Mouse (Mus musculus): Measurements from ENCODE around the gene Trp53bp2. TPM values are rescaled to one million over a fixed set of nuclear protein-coding genes. Genes with fewer than 3 reads are reported as not detected.

The Trp53bp2 gene
- polyA plus RNA-seq, 1 experiment from 2014 or later, result 4.1 TPM

GRCm38 (mm10) chr1:182444116-182444515 is 35.1 kb downstream of the Trp53bp2 start:
- Histone ChIP-seq H3K4me3 (ENCODE audit: low read depth, low read length) (no peak overlapping the region), H3K36me3 (replicated peaks; ENCODE audit: insufficient read depth, low read length) (peaks cover 47% of the 10 kb centered on the region), H3K9me3 (ENCODE audit: low read length) (no peaks in the 10 kb centered on the region), H3K27me3 (ENCODE audit: insufficient read depth, low read length) (no peaks in the 10 kb centered on the region), H3K4me1 (ENCODE audit: insufficient read depth) (no peaks in the 10 kb centered on the region), H3K4me2 (ENCODE audit: low read depth, low read length) (no peak overlapping the region), H3K27ac (ENCODE audit: low read depth) (no peak overlapping the region), H3K9ac (replicated peaks) (no peak overlapping the region)
- ATAC-seq, result no peak
- 83% methylated on average over 2 of the region's 2 CpGs for WGBS (ENCODE audit: insufficient replicate concordance)
- no peak for TF ChIP-seq CTCF (IDR thresholded peaks at IDR 0.05; ENCODE audit: low read depth)
- TF ChIP-seq EP300 (IDR thresholded peaks at IDR 0.05; ENCODE audit: low read depth), result no peak
- DNase-seq, result no peak

DNA sequence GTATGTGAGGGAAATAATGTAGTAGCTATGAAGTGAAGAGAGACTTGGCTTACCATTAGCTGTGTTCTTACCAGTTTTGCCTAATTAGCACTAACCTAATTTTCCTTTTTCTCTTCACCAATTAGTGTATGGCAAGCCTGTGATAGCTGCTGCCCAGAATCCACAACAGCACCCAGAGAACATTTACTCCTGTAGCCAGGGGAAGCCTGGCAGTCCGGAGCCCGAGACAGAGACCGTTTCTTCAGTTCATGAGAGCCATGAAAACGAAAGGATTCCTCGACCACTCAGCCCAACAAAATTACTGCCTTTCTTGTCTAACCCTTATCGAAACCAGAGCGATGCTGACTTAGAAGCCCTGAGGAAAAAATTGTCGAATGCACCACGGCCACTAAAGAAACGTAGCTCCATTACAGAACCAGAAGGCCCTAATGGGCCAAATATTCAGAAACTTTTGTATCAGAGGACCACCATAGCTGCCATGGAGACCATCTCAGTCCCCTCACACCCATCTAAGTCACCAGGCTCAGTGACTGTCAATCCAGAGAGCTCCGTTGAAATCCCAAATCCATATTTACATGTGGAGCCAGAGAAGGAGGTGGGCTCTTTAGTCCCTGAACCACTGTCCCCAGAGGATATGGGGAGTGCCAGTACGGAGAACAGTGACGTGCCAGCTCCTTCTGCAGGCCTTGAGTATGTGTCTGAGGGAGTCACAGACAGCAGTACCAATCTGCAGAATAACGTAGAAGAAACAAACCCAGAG is 39.5 kb downstream of the Trp53bp2 start:
- no peaks in the 10 kb centered on the region for H3K27me3 ChIP-seq (ENCODE audit: insufficient read depth, low read length)
- no peaks in the 10 kb centered on the region for H3K4me1 ChIP-seq (ENCODE audit: insufficient read depth)
- TF ChIP-seq EP300 (IDR thresholded peaks at IDR 0.05; ENCODE audit: low read depth) (no peak), CTCF (IDR thresholded peaks at IDR 0.05; ENCODE audit: low read depth) (no peak)

GRCm38 (mm10) chr1:182452473-182452872 is 43.5 kb downstream of the Trp53bp2 start:
- DNase-seq (no peak), ATAC-seq (no peak)
- H3K27me3 ChIP-seq (ENCODE audit: insufficient read depth, low read length), result no peaks in the 10 kb centered on the region
- no peak overlapping the region for H3K4me2 ChIP-seq (ENCODE audit: low read depth, low read length)
- TF ChIP-seq CTCF (IDR thresholded peaks at IDR 0.05; ENCODE audit: low read depth) (no peak), EP300 (IDR thresholded peaks at IDR 0.05; ENCODE audit: low read depth) (no peak)
- peaks cover 35% of the 10 kb centered on the region for H3K36me3 ChIP-seq (replicated peaks; ENCODE audit: insufficient read depth, low read length)
- no peaks in the 10 kb centered on the region for H3K4me1 ChIP-seq (ENCODE audit: insufficient read depth)
- H3K9ac ChIP-seq (replicated peaks), result no peak overlapping the region
- WGBS (ENCODE audit: insufficient replicate concordance), result 78% methylated on average over 4 of the region's 4 CpGs
- H3K4me3 ChIP-seq (ENCODE audit: low read depth, low read length), result no peak overlapping the region
- H3K9me3 ChIP-seq (ENCODE audit: low read length), result no peaks in the 10 kb centered on the region
- H3K27ac ChIP-seq (ENCODE audit: low read depth), result no peak overlapping the region

More for the DNA sequence above, 39.5 kb downstream of the Trp53bp2 start:
- ATAC-seq, result no peak
- no peak overlapping the region for H3K4me3 ChIP-seq (ENCODE audit: low read depth, low read length)
- H3K9me3 ChIP-seq (ENCODE audit: low read length), result no peaks in the 10 kb centered on the region
- peaks cover 44% of the 10 kb centered on the region for H3K36me3 ChIP-seq (replicated peaks; ENCODE audit: insufficient read depth, low read length)
- DNase-seq, result no peak
- H3K27ac ChIP-seq (ENCODE audit: low read depth), result no peak overlapping the region
- 86% methylated on average over 14 of the region's 14 CpGs for WGBS (ENCODE audit: insufficient replicate concordance)
- H3K4me2 ChIP-seq (ENCODE audit: low read depth, low read length), result no peak overlapping the region
- H3K9ac ChIP-seq (replicated peaks), result no peak overlapping the region

- no peak for TF ChIP-seq CTCF (IDR thresholded peaks at IDR 0.05; ENCODE audit: low read depth)
- TF ChIP-seq EP300 (IDR thresholded peaks at IDR 0.05; ENCODE audit: low read depth), result no peak
- 78% methylated on average over 2 of the region's 2 CpGs for WGBS (ENCODE audit: insufficient replicate concordance)
- no peak for ATAC-seq
- H3K27me3 ChIP-seq (ENCODE audit: insufficient read depth, low read length), result no peaks in the 10 kb centered on the region
- peaks cover 28% of the 10 kb centered on the region for H3K36me3 ChIP-seq (replicated peaks; ENCODE audit: insufficient read depth, low read length)
- no peaks in the 10 kb centered on the region; the same call in 1 of the 2 replicates for H3K4me1 ChIP-seq (ENCODE audit: insufficient read depth)
- DNase-seq, result no peak
- H3K4me3 ChIP-seq (ENCODE audit: low read depth, low read length), result no peak overlapping the region
- no peaks in the 10 kb centered on the region for H3K9me3 ChIP-seq (ENCODE audit: low read length)
- no peak overlapping the region for H3K4me2 ChIP-seq (ENCODE audit: low read depth, low read length)
- H3K9ac ChIP-seq (replicated peaks), result no peak overlapping the region
- no peak overlapping the region for H3K27ac ChIP-seq (ENCODE audit: low read depth)
Measured at GRCm38 (mm10) chr1:182455080-182455479, 46.1 kb downstream of the Trp53bp2 start.

DNA sequence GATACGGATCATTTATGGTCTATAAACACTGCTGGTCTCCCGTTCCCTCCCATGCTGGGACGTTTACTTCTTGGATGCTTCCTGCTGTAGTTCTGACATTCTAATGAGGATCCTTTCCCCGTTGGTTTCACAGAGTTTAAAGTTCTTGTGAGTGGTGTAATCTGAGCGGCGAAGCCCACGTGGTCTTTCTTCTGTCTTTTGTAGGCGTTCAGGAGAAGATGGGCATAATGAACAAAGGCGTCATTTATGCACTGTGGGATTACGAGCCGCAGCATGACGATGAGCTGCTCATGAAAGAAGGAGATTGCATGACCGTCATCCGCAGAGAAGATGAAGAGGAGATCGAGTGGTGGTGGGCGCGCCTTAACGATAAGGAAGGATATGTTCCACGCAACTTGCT is 49.6 kb downstream of the Trp53bp2 start:
- Histone ChIP-seq H3K4me2 (ENCODE audit: low read depth, low read length) (no peak overlapping the region), H3K9me3 (ENCODE audit: low read length) (no peaks in the 10 kb centered on the region), H3K4me3 (ENCODE audit: low read depth, low read length) (no peak overlapping the region), H3K27me3 (ENCODE audit: insufficient read depth, low read length) (no peaks in the 10 kb centered on the region), H3K4me1 (ENCODE audit: insufficient read depth) (peaks cover 6% of the 10 kb centered on the region; the same call in 1 of the 2 replicates), H3K9ac (replicated peaks) (no peak overlapping the region), H3K36me3 (replicated peaks; ENCODE audit: insufficient read depth, low read length) (peaks cover 22% of the 10 kb centered on the region), H3K27ac (ENCODE audit: low read depth) (no peak overlapping the region)
- no peak for TF ChIP-seq EP300 (IDR thresholded peaks at IDR 0.05; ENCODE audit: low read depth)
- no peak for TF ChIP-seq CTCF (IDR thresholded peaks at IDR 0.05; ENCODE audit: low read depth)
- WGBS (ENCODE audit: insufficient replicate concordance), result 87% methylated on average over 19 of the region's 19 CpGs
- DNase-seq (no peak), ATAC-seq (no peak)

DNA sequence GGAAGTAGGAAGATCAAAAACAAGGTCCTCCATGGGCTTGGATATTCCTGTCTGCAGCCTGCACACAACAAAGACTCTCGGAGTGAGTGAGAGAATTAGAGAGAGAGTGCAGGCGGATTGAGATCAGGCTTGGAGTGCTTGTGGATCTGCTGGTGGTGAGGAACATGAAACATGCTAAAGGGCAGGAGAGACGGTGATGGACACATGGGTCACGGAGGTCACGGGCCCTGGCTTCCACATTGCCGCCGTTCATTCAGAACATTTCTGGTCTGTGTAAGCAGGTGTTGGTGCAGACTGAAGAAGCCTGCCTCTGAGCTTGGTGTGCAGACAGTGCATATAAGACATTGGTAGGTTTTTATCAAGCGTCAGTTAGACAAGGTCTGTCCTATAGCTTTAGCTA is 50.5 kb downstream of the Trp53bp2 start:
- H3K9ac ChIP-seq (replicated peaks), result no peak overlapping the region
- H3K9me3 ChIP-seq (ENCODE audit: low read length), result no peaks in the 10 kb centered on the region
- WGBS (ENCODE audit: insufficient replicate concordance), result 70% methylated on average over 8 of the region's 8 CpGs
- TF ChIP-seq CTCF (IDR thresholded peaks at IDR 0.05; ENCODE audit: low read depth) (no peak), EP300 (IDR thresholded peaks at IDR 0.05; ENCODE audit: low read depth) (no peak)
- no peaks in the 10 kb centered on the region for H3K27me3 ChIP-seq (ENCODE audit: insufficient read depth, low read length)
- peaks cover 6% of the 10 kb centered on the region; the same call in 1 of the 2 replicates for H3K4me1 ChIP-seq (ENCODE audit: insufficient read depth)
- ATAC-seq (no peak), DNase-seq (no peak)
- H3K36me3 ChIP-seq (replicated peaks; ENCODE audit: insufficient read depth, low read length), result peaks cover 18% of the 10 kb centered on the region
- H3K4me2 ChIP-seq (ENCODE audit: low read depth, low read length), result no peak overlapping the region
- peak overlapping the region; percentile 34; the same call in 1 of the 2 replicates for H3K27ac ChIP-seq (ENCODE audit: low read depth)
- H3K4me3 ChIP-seq (ENCODE audit: low read depth, low read length), result no peak overlapping the region

All from liver, postnatal 0 days (tissue).